Mouse (Mus musculus) embryonic facial prominence, embryonic 12.5 days (tissue): ENCODE measurements around the gene Myo9b. TPM values are rescaled to one million over a fixed set of nuclear protein-coding genes. Genes with fewer than 3 reads are reported as not detected.

Experiments
- ATAC-seq: fragments of 200-750 bp; cut with Nextera tagmentation; 2 replicates; pipeline ENCODE4 v1.8.0; 2017; ENCODE audit not compliant: insufficient number of reproducible peaks, insufficient read depth, low FRiP score, low TSS enrichment
- H3K27ac ChIP-seq: fragments of 300-500 bp; sonication (generic); 2 replicates; pipeline ENCODE4 v1.5.1; 2016; ENCODE audit warnings: mild to moderate bottlenecking
- H3K27me3 ChIP-seq: fragments of 300-500 bp; sonication (generic); 2 replicates; pipeline ENCODE4 v1.6.1; 2016; ENCODE audit warnings: mild to moderate bottlenecking, moderate library complexity
- H3K36me3 ChIP-seq: fragments of 300-500 bp; sonication (generic); 2 replicates; pipeline ENCODE4 v1.6.1; 2016; ENCODE audit warnings: mild to moderate bottlenecking
- H3K4me1 ChIP-seq: fragments of 300-500 bp; sonication (generic); 2 replicates; pipeline ENCODE4 v1.6.1; 2016
- H3K4me2 ChIP-seq: fragments of 300-500 bp; sonication (generic); replicated peaks from 2 replicates; pipeline ENCODE4 v1.6.1; 2016; ENCODE audit warnings: mild to moderate bottlenecking, moderate library complexity
- H3K4me3 ChIP-seq: fragments of 300-500 bp; sonication (generic); 2 replicates; pipeline ENCODE4 v1.5.1; 2016; ENCODE audit warnings: mild to moderate bottlenecking
- H3K9ac ChIP-seq: fragments of 300-500 bp; sonication (generic); 2 replicates; pipeline ENCODE4 v1.6.1; 2016; ENCODE audit warnings: mild to moderate bottlenecking, moderate library complexity
- H3K9me3 ChIP-seq: fragments of 300-500 bp; sonication (generic); 2 replicates; pipeline ENCODE4 v1.6.1; 2016; ENCODE audit warnings: mild to moderate bottlenecking, moderate library complexity
- WGBS: fragments of 180-500 bp; shearing (Covaris S2); methylation state at CpG from one replicate; pipeline ENCODE4 v1.1.7; 2016; 5-methylcytosine and 5-hydroxymethylcytosine counted together
- polyA plus RNA-seq: library from polyadenylated mRNA; unstranded; fragments of >200 nt; fragmentation: Nextera tagmentation; extraction: Ambion mirVana; gene quantifications from 2 replicates; pipeline ENCODE4 v1.2.1, GENCODE M21; 2016

Myo9b gene
- polyA plus RNA-seq, 1 experiment from 2014 or later: 34.0 TPM

- Histone ChIP-seq H3K9ac (peak within 1 kb of the TSS; percentile 62), H3K36me3 (peaks cover 31% of the 10 kb centered on the region), H3K4me1 (peaks cover 15% of the 10 kb centered on the region), H3K4me3 (peak within 1 kb of the TSS; percentile 68), H3K27ac (peak within 1 kb of the TSS; percentile 67), H3K9me3 (no peaks in the 10 kb centered on the region), H3K4me2 (peak within 1 kb of the TSS; percentile 84), H3K27me3 (no peaks in the 10 kb centered on the region)
- ATAC-seq: peak; percentile 79
- 18% methylated on average over 33 of the region's 33 CpGs for WGBS
Measured at GRCm38 (mm10) chr8:71405401-71406098, 133.0 kb downstream of the Myo9b start, which contains the start of gene Ankle1. Gene Ankle1, plus strand, starts transcription at chr8:71406010.

GRCm38 (mm10) chr8:71406099-71407015 is 133.8 kb downstream of the Myo9b start:
- Histone ChIP-seq H3K4me3 (peak overlapping the region; percentile 68), H3K36me3 (peaks cover 27% of the 10 kb centered on the region), H3K4me1 (peaks cover 15% of the 10 kb centered on the region), H3K9ac (peak overlapping the region; percentile 62), H3K27ac (peak overlapping the region; percentile 26; the same call in 1 of the 2 replicates), H3K4me2 (peak overlapping the region; percentile 84), H3K9me3 (no peaks in the 10 kb centered on the region), H3K27me3 (no peaks in the 10 kb centered on the region)
- ATAC-seq: peak; percentile 79
- 1% methylated on average over 54 of the region's 55 CpGs for WGBS

- Histone ChIP-seq H3K27me3 (no peaks in the 10 kb centered on the region), H3K9me3 (no peaks in the 10 kb centered on the region), H3K36me3 (peaks cover 27% of the 10 kb centered on the region), H3K9ac (no peak overlapping the region), H3K4me3 (peak overlapping the region; percentile 68; the same call in 1 of the 2 replicates), H3K27ac (no peak overlapping the region), H3K4me2 (peak overlapping the region; percentile 84), H3K4me1 (peaks cover 15% of the 10 kb centered on the region)
- WGBS: 92% methylated on average over 14 of the region's 14 CpGs
- no peak for ATAC-seq
Measured at GRCm38 (mm10) chr8:71407441-71407840, 134.9 kb downstream of the Myo9b start.

- peaks cover 27% of the 10 kb centered on the region for H3K36me3 ChIP-seq
- no peak overlapping the region for H3K27ac ChIP-seq
- WGBS: 88% methylated on average over 4 of the region's 4 CpGs
Measured at GRCm38 (mm10) chr8:71408231-71408630, 135.7 kb downstream of the Myo9b start.

More at GRCm38 (mm10) chr8:71408231-71408630, 135.7 kb downstream of the Myo9b start:
- Histone ChIP-seq H3K4me1 (peaks cover 15% of the 10 kb centered on the region), H3K4me3 (no peak overlapping the region), H3K27me3 (no peaks in the 10 kb centered on the region), H3K4me2 (no peak overlapping the region), H3K9ac (no peak overlapping the region), H3K9me3 (no peaks in the 10 kb centered on the region)
- no peak for ATAC-seq

Other genes starting within 250 kb of the Myo9b start
- gene Haus8, start 220 bp downstream of the Myo9b start, polyA plus RNA-seq: 54.6 and 60.4 TPM in 2 replicates
- 85.4 and 89.2 TPM in 2 replicates for gene Use1, start 94.1 kb downstream of the Myo9b start, polyA plus RNA-seq
- gene Ocel1, start 98.6 kb downstream of the Myo9b start, polyA plus RNA-seq: 5.4 and 5.6 TPM in 2 replicates
- 71.0 and 72.7 TPM in 2 replicates for gene Nr2f6, start 109.2 kb downstream of the Myo9b start, polyA plus RNA-seq
- gene Ushbp1, start 123.1 kb downstream of the Myo9b start, polyA plus RNA-seq: 8.6 and 8.9 TPM in 2 replicates
- 99.6 and 103 TPM in 2 replicates for gene Babam1, start 124.1 kb downstream of the Myo9b start, polyA plus RNA-seq
- 40.5 and 42.7 TPM in 2 replicates for gene Ankle1, start 133.3 kb downstream of the Myo9b start, polyA plus RNA-seq
- gene Abhd8, start 190.9 kb downstream of the Myo9b start, polyA plus RNA-seq: 89.4 and 92.7 TPM in 2 replicates
- 169 TPM in 2 replicates for gene Mrpl34, start 192.2 kb downstream of the Myo9b start, polyA plus RNA-seq
- gene Dda1, start 196.5 kb downstream of the Myo9b start, polyA plus RNA-seq: 108 and 117 TPM in 2 replicates
- gene Ano8, start 213.2 kb downstream of the Myo9b start, polyA plus RNA-seq: 9.6 and 10.7 TPM in 2 replicates
- 23.0 and 25.0 TPM in 2 replicates for gene Gtpbp3, start 215.4 kb downstream of the Myo9b start, polyA plus RNA-seq
- gene Plvap, start 239.0 kb downstream of the Myo9b start, polyA plus RNA-seq: 62.2 and 64.4 TPM in 2 replicates